Mouse (Mus musculus) adrenal gland, postnatal 14 days (tissue): ENCODE data around the gene Twistnb. TPM values are rescaled to one million over a fixed set of nuclear protein-coding genes. Genes with fewer than 3 reads are reported as not detected.

ENCODE experiments used
- total RNA-seq: library from RNA; stranded (reverse); gene quantifications from 2 replicates; pipeline ENCODE4 v1.2.3, GENCODE M21; 2021

Twistnb gene
- total RNA-seq, 1 experiment from 2014 or later = 18.2 TPM

Other genes starting within 250 kb of the Twistnb start
- not detected in 2 replicates for gene Efcab10, start 34.8 kb upstream of the Twistnb start, total RNA-seq